14 mouse cellular contexts compared by ENCODE assay signal in the genomic region with DNA sequence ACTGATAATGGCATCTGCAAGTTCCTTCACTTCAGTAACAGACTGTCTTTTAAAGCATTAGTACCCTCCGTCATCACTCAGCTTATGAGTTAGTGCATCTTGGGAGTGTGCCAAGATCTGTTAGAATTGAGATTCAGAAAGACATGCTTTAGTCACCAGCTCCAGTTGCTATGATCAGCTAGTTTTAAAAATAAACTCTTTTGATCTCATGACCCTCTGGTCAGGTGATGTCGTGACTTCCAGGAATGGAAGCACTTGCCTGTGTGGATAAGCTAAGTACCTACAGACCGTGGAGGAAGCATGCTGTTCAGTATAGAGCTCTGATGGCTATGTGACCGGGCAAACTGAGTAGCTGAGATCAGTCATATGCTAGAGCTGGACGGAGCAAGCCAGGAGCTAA. TPM values are rescaled to one million over a fixed set of nuclear protein-coding genes. Genes with fewer than 3 reads are reported as not detected.
A peak's percentile ranks its signal among the peaks of the same experiment; 100 is the strongest.
DNase-seq lines count a peak whose midpoint lies in the region.
"Had no signal": no experiment of that assay in that cellular context is flagged by ENCODE, and none has a peak within 500 bp of the region (broad histone marks: within the 10 kb centered on the region; RNA-seq: fewer than 3 reads in every experiment).

No protein-coding gene starts in this region.

- DNase-seq in adrenal gland, adult 2 months, result peak; percentile 18
- no peak for DNase-seq in adrenal gland, postnatal 25 days
- DNase-seq in layer of hippocampus, adult 11-12 months (ENCODE audit: low spot score), result peak; percentile 7
- no peak for DNase-seq in layer of hippocampus, postnatal 36 days
- DNase-seq in heart, adult 9 months (ENCODE audit: low spot score in 2 of 2), result peak; percentile 18 to 54
- peak; percentile 69 for DNase-seq in kidney, adult 9 months
- no peak for DNase-seq in Muller cell, postnatal 12 days (ENCODE audit: inconsistent ontology term)
- no peak for DNase-seq in left cerebral cortex, adult 8-10 months (ENCODE audit: low spot score in 2 of 2)
- DNase-seq: cerebellum, postnatal 25 days; liver, postnatal 0 days; spleen, adult 18-20 months had no signal

RNA-seq across cellular contexts. Expression of a gene that starts 1.4 kb away (rescaled TPM):
- total RNA-seq in adrenal gland, adult 2 months (2021), result under 1 TPM; 0.12 to 0.24 TPM
- 0.48 and 0.49 TPM in 2 replicates for polyA plus RNA-seq in adrenal gland, adult 2 months (2012; rRNA removed)
- total RNA-seq in adrenal gland, postnatal 25 days (2021), result 0.18 TPM in 1 of 2 replicates, not detected in the other
- total RNA-seq in layer of hippocampus, postnatal 36 days (2021), result 1 to 10 TPM in 1 of 2 experiments, under 1 TPM in 1; 0.87 to 1.3 TPM
- 1 to 10 TPM in 3 of 4 experiments, under 1 TPM in 1; 0.74 to 1.1 (median 1.1) TPM for total RNA-seq in left cerebral cortex, adult 8-10 months (2022)
- total RNA-seq: megakaryocyte progenitor cell, adult 5-6 weeks had no signal

RNA-seq across cellular contexts. Expression of a gene that starts 1.7 kb away (rescaled TPM):
- total RNA-seq in adrenal gland, adult 2 months (2021), result not detected
- polyA plus RNA-seq in adrenal gland, adult 2 months (2012; rRNA removed), result not detected in 2 replicates
- total RNA-seq in adrenal gland, postnatal 25 days (2021), result not detected in 2 replicates
- under 1 TPM; 0.60 to 0.73 TPM for total RNA-seq in layer of hippocampus, postnatal 36 days (2021)
- total RNA-seq in left cerebral cortex, adult 8-10 months (2022), result under 1 TPM in 3 of 4 experiments, not detected in 1; 0.33 to 0.65 (median 0.39) TPM
- total RNA-seq: megakaryocyte progenitor cell, adult 5-6 weeks had no signal
- polyA plus RNA-seq: hindbrain, embryonic 10.5 days; limb, embryonic 12.5 days; liver, postnatal 0 days had no signal

RNA-seq across cellular contexts. Expression of a gene that starts 36.1 kb away (rescaled TPM):
- 1 to 10 TPM; 7.7 to 8.4 TPM for total RNA-seq in adrenal gland, adult 2 months (2021)
- 3.3 and 4.0 TPM in 2 replicates for polyA plus RNA-seq in adrenal gland, adult 2 months (2012; rRNA removed)
- 10.9 and 13.6 TPM in 2 replicates for total RNA-seq in adrenal gland, postnatal 25 days (2021)
- total RNA-seq in layer of hippocampus, postnatal 36 days (2021), result 10 to 100 TPM; 13.2 to 16.2 TPM
- total RNA-seq in left cerebral cortex, adult 8-10 months (2022), result 10 to 100 TPM; 11.7 to 12.2 (median 12.1) TPM

Comparison
In these comparisons a context has a peak if more than half of its experiments do, and no peak if none do; other contexts are left out.
1. DNase-seq: peak in adrenal gland, adult 2 months (single experiment), layer of hippocampus, adult 11-12 months (single experiment), heart, adult 9 months (2 of 2) and kidney, adult 9 months (single experiment); none in adrenal gland, postnatal 25 days (single experiment), layer of hippocampus, postnatal 36 days (0 of 2), Muller cell, postnatal 12 days (single experiment) and left cerebral cortex, adult 8-10 months (0 of 2).